Mouse (Mus musculus): ENCODE results near the gene 2310022A10Rik. TPM values are rescaled to one million over a fixed set of nuclear protein-coding genes. Genes with fewer than 3 reads are reported as not detected.

The 2310022A10Rik gene
- total and polyA plus RNA-seq, 3 experiments = 72.0 to 79.5 (median 72.1) TPM

GRCm38 (mm10) chr7:27592217-27592929 lies 39.3 kb downstream of the 2310022A10Rik start:
- H3K79me2 ChIP-seq (replicated peaks; ENCODE audit: control insufficient read depth, insufficient read depth, low read length) = peaks cover 5% of the 10 kb centered on the region
- TF ChIP-seq EP300 (IDR thresholded peaks at IDR 0.05; ENCODE audit: insufficient read depth, low read depth, low read length) (no peak), CTCF (IDR thresholded peaks at IDR 0.05) (no peak), POLR2A (IDR thresholded peaks at IDR 0.05; ENCODE audit: insufficient read depth, low read depth, low read length) (no peak)
- 1% methylated on average over 17 of the region's 17 CpGs for WGBS
- no peaks in the 10 kb centered on the region for H3K27me3 ChIP-seq (ENCODE audit: control insufficient read depth, insufficient read depth, low read length)
- intact Hi-C loops (cut with DNase I) = loop anchor here (2.0 to 5.0 kb wide), 4 partner anchors 14 to 260 kb away; partner anchors contain the start of gene Zfp607b
- H3K4me1 ChIP-seq (ENCODE audit: control insufficient read depth, insufficient read depth, low read length) = peaks cover 20% of the 10 kb centered on the region
- H3K4me3 ChIP-seq = peak overlapping the region; percentile 95
- H3K9ac ChIP-seq (ENCODE audit: low read depth, low read length) = peak overlapping the region; percentile 99
- peak overlapping the region; percentile 99 for H3K27ac ChIP-seq
- no peaks in the 10 kb centered on the region; the same call in 1 of the 2 replicates for H3K36me3 ChIP-seq (ENCODE audit: control insufficient read depth, insufficient read depth, low read length)
- DNase-seq = no peak

- Histone ChIP-seq H3K4me3 (peak overlapping the region; percentile 95), H3K27ac (peak overlapping the region; percentile 99), H3K79me2 (replicated peaks; ENCODE audit: control insufficient read depth, insufficient read depth, low read length) (peaks cover 7% of the 10 kb centered on the region), H3K36me3 (ENCODE audit: control insufficient read depth, insufficient read depth, low read length) (no peaks in the 10 kb centered on the region; the same call in 1 of the 2 replicates), H3K4me1 (ENCODE audit: control insufficient read depth, insufficient read depth, low read length) (peaks cover 20% of the 10 kb centered on the region), H3K27me3 (ENCODE audit: control insufficient read depth, insufficient read depth, low read length) (no peaks in the 10 kb centered on the region), H3K9ac (ENCODE audit: low read depth, low read length) (peak overlapping the region; percentile 22)
- peak; percentile 45 to 47 for DNase-seq
- 38% methylated on average over 12 of the region's 12 CpGs for WGBS
- intact Hi-C loops (cut with DNase I) = loop anchor here (2.0 to 5.0 kb wide), 4 partner anchors 14 to 261 kb away; partner anchors contain the start of gene Zfp607b
- TF ChIP-seq CTCF (IDR thresholded peaks at IDR 0.05) = no peak
- TF ChIP-seq EP300 (IDR thresholded peaks at IDR 0.05; ENCODE audit: insufficient read depth, low read depth, low read length) = peak; percentile 71; the same call in 1 of the 2 replicates
- TF ChIP-seq POLR2A (IDR thresholded peaks at IDR 0.05; ENCODE audit: insufficient read depth, low read depth, low read length) = no peak
Measured at GRCm38 (mm10) chr7:27592934-27593645, 40.1 kb downstream of the 2310022A10Rik start.

DNA sequence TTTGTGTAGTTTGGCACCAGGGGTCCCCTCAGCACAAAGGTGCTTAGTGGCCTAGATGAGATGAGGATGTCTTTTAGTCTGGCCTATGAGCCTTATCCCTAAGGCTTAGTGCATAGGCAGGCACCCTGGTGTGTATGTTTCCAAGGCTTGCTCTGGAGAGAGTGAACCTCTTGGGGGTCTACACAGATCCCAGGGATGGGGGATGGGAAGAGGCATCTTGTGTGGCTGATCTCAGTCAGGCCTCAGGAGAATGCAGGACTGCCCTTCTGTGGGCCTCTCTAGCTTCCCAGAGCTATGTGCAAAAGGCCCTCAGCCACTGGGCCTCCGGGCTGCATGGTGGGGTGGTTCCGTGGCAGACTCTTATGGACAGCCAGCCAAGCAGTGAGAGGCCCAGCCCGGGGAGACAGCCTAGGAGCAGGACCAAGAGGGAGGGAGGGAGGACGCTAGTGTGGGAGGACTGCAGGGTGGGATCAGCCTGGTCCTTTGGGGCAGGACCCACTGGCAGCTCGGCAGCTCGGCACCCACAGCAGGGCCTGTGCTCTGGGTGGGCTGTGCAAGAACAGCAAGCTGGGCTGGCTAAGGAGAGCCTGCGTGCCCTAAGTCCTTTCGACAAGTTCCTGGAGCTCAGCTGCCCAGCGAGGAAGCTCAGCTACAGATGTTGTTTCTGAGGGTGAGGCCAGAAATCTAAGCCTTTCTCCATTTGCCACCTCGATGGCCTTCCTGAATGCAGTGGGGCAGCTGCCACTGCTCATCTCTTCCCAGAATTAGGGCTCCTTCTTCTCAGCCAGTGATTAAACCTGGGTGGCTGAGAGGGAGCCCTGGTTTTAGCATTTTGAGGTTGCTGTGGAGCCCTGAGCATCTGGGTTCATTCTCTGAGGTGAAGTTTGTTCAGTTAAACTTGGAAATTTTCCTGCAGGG lies 43.8 kb downstream of the 2310022A10Rik start:
- peak; percentile 68 to 72 for DNase-seq
- 16% methylated on average over 10 of the region's 10 CpGs for WGBS
- H3K36me3 ChIP-seq (ENCODE audit: control insufficient read depth, insufficient read depth, low read length) = no peaks in the 10 kb centered on the region; the same call in 1 of the 2 replicates
- no peaks in the 10 kb centered on the region for H3K27me3 ChIP-seq (ENCODE audit: control insufficient read depth, insufficient read depth, low read length)
- intact Hi-C loops (cut with DNase I) = no loop called here
- H3K4me3 ChIP-seq = no peak overlapping the region
- peaks cover 16% of the 10 kb centered on the region for H3K79me2 ChIP-seq (replicated peaks; ENCODE audit: control insufficient read depth, insufficient read depth, low read length)
- TF ChIP-seq CTCF (IDR thresholded peaks at IDR 0.05) (no peak), EP300 (IDR thresholded peaks at IDR 0.05; ENCODE audit: insufficient read depth, low read depth, low read length) (no peak), POLR2A (IDR thresholded peaks at IDR 0.05; ENCODE audit: insufficient read depth, low read depth, low read length) (0 out of 2 replicates have a peak, but pooled peaks have one; percentile 13)
- peaks cover 30% of the 10 kb centered on the region for H3K4me1 ChIP-seq (ENCODE audit: control insufficient read depth, insufficient read depth, low read length)
- H3K9ac ChIP-seq (ENCODE audit: low read depth, low read length) = peak overlapping the region; percentile 44
- H3K27ac ChIP-seq = peak overlapping the region; percentile 62

DNA sequence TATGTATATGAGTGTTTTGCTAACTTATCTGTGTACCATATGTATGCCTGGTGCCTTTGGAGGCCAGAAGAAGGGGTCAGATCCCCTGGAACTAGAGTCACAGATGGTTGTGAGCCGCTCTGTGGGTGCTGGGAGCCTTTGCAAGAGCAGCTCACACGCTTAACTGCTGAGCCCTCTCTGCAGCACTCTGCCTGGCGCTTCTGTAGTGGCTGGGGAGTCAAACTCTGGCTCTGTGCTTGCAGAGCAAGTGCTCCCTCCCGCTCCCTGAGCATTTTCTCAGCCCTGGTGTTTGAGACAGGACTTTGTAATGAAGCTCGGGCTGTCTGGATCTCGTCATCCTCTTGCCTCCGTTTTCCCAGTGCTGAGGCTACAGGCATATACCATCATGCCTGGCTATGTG lies 45.0 kb downstream of the 2310022A10Rik start:
- 77% methylated on average over 7 of the region's 7 CpGs for WGBS
- H3K27ac ChIP-seq = no peak overlapping the region
- intact Hi-C loops (cut with DNase I) = no loop called here
- H3K79me2 ChIP-seq (replicated peaks; ENCODE audit: control insufficient read depth, insufficient read depth, low read length) = peaks cover 16% of the 10 kb centered on the region
- no peaks in the 10 kb centered on the region for H3K27me3 ChIP-seq (ENCODE audit: control insufficient read depth, insufficient read depth, low read length)
- no peak overlapping the region for H3K9ac ChIP-seq (ENCODE audit: low read depth, low read length)
- no peak overlapping the region for H3K4me3 ChIP-seq
- DNase-seq = no peak
- peaks cover 28% of the 10 kb centered on the region for H3K4me1 ChIP-seq (ENCODE audit: control insufficient read depth, insufficient read depth, low read length)
- TF ChIP-seq POLR2A (IDR thresholded peaks at IDR 0.05; ENCODE audit: insufficient read depth, low read depth, low read length) (no peak), EP300 (IDR thresholded peaks at IDR 0.05; ENCODE audit: insufficient read depth, low read depth, low read length) (no peak), CTCF (IDR thresholded peaks at IDR 0.05) (no peak)
- H3K36me3 ChIP-seq (ENCODE audit: control insufficient read depth, insufficient read depth, low read length) = no peaks in the 10 kb centered on the region; the same call in 1 of the 2 replicates

- no peak overlapping the region for H3K27ac ChIP-seq
- H3K4me3 ChIP-seq = no peak overlapping the region
- intact Hi-C loops (cut with DNase I) = no loop called here
- peaks cover 20% of the 10 kb centered on the region for H3K4me1 ChIP-seq (ENCODE audit: control insufficient read depth, insufficient read depth, low read length)
- H3K79me2 ChIP-seq (replicated peaks; ENCODE audit: control insufficient read depth, insufficient read depth, low read length) = peaks cover 13% of the 10 kb centered on the region
- TF ChIP-seq EP300 (IDR thresholded peaks at IDR 0.05; ENCODE audit: insufficient read depth, low read depth, low read length) (no peak), CTCF (IDR thresholded peaks at IDR 0.05) (no peak), POLR2A (IDR thresholded peaks at IDR 0.05; ENCODE audit: insufficient read depth, low read depth, low read length) (no peak)
- H3K9ac ChIP-seq (ENCODE audit: low read depth, low read length) = no peak overlapping the region
- H3K27me3 ChIP-seq (ENCODE audit: control insufficient read depth, insufficient read depth, low read length) = no peaks in the 10 kb centered on the region
- H3K36me3 ChIP-seq (ENCODE audit: control insufficient read depth, insufficient read depth, low read length) = no peaks in the 10 kb centered on the region
- no peak for DNase-seq
- WGBS = 67% methylated on average over 4 of the region's 4 CpGs
Measured at GRCm38 (mm10) chr7:27601628-27602027, 48.6 kb downstream of the 2310022A10Rik start.

Data from heart, adult 2 months (tissue).